Mouse (Mus musculus) left cerebral cortex, adult 11 months (tissue): Measurements from ENCODE around the gene Cdc37.
A peak's percentile ranks its signal among the peaks of the same experiment; 100 is the strongest.
"Not testable (repeated sequence)": the region's sequence is repeated elsewhere in the genome, so short reads cannot be mapped to it uniquely, and the experiment has no call there.

Source experiments
- DNase-seq: peaks from one replicate; pipeline ENCODE4 v3.0.0; 2022; ENCODE audit warnings: low spot score

Gene Cdc37

DNA sequence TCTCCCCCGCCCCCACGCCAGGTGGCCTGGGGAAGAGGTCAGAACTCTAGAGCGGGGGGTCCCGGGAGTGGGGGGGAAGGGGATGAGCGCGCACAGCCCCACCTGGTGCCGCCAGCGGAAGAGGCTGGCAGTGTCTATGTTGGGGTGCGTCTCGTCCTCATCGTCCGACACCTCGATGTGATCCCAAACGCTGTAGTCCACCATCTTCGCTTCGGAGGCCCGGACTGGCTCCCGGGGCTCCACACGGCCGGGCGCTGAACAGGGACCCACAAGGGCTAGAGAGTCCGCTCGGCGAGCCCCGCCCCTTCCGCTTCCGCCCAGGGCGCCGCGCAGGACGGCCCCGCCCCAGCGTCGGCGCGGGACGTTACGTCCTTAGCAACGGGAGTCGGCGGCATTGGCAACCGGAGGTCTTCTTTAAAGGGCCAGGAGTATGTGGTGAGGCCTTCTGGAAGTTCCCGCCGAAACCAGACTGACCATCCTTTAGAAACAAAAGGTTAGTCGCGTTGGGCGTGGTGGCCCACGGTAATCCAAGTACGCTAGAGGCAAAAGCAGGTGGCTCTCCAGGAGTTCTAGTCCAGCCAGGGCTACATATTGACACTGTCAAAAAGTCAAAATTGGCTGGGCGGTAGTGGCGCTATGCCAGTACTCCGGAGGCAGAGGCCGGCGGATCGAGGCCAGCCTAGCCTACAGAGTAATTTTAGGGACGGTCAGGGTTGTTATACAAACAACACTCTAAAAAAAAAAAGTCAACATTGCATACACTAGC, at the start of gene Cdc37:
Gene Cdc37 (minus strand): TSS at position 329 of the 766 bp plus-strand sequence.
- peak; percentile 86 for DNase-seq

DNA sequence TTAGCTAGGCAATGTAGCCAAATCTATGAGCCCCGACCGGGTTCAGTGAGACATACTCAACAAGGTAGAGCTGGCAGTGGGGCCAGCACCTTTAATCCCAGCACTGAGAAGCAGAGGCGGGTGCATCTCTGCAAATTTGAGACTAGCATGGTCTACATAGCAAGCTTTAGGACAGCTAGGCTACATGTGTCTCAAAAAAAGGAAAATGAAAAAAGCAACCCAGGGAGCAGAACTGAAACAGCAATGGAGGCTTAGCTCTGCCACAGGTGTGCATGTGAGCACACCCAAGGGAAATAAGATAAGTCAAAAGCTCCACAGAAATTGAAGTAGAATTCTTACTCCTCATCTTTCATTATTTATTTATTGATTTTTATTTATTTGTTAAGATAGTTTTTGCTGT, 49.2 kb upstream of the Cdc37 start:
- no peak for DNase-seq

DNA sequence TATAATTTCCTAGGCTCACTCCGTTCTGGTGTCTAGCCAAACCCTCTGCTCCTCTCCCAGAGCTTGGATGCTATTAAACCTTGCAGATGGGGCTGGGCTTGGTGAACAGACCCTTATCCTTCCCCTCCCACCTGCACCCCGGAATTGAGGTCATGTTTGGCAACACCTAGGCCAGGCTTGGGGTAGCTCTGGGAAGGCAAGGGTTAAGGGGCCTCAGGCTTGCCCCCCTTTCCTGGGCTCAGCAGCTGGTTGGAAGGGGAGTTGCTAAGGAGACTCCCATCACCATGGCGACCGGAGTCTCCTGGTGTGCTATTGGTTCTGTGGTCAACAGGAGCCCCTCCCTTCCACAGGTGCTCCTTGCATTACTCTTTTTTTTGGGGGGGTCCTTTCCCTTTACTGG, 48.2 kb upstream of the Cdc37 start:
- DNase-seq, result peak; percentile 73

DNA sequence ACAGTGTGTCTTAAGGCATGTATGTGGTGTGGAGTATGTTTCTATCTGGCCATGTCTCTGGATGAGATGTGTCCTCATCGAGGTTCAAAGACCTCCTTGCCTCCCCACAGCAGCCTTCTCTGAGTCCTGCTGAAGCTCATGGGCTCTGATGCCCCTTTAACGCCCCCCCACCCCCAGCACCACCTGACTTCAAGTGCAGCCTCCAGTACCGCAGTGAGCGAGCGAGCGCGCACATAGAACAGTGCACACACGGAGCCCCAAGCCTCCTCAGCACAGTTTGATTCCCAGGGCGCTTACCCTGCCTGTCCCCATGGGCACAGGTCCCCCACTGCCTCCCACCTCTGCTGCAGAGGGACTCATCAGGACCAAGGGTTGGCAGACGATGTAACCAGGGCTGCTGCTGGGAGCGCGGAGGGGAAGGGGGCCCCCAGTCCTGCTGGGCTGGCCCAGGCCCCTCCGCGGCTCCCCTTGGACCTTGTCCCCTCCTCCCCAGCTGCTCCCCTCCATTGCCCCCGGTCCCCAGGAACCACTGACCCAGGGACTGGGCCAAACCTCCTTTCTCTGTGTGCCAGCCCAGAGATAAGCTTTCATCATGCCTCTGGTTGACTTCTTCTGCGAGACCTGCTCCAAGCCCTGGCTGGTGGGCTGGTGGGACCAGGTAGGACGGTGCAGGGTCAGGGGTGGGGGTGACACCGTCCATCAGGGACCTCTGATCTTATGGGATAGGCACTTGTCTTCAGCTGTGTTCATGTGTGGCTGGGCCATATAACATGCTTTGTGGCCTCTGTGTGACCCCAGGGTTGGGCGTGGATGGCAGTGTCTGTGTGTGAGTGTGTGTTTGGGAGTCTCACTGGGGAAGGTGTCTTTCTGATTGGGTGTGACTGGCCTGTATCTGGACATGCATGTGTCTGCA, 47.0 kb upstream of the Cdc37 start:
- DNase-seq, result no peak

DNA sequence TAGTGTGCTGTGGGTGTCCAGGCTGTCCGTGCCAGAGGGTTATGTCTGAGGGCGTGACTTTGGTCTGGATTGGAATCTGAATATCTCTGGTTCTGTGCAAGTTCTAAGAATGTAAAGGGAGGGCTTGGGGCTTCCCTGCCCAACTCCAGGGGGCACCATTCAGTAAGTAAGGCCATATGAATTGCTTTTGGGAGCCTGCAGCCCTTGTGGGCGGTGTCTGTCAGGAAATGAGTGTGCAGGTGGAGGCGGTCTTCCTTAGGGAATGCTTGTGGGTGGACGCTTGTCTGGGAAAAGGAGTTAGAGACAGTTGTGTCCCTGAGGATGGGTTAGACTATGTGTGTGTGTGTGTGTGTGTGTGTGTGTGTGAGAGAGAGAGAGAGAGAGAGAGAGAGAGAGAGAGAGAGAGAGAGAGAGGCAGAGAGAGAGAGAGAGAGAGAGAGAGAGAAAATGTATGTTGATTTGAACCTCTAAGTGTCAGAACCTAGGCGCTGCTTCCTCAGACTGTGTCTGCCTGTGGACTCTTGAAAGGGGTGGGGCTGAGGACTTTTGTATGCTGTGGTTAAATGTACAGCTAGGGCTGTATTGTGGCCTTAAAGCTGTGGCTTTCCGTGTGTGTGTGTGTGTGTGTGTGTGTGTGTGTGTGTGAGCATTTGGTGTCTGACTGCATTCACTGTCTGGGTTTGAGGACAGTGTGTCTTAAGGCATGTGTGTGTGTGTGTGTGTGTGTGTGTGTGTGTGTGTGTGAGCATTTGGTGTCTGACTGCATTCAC, 46.1 kb upstream of the Cdc37 start:
- DNase-seq, result not testable (repeated sequence)

DNA sequence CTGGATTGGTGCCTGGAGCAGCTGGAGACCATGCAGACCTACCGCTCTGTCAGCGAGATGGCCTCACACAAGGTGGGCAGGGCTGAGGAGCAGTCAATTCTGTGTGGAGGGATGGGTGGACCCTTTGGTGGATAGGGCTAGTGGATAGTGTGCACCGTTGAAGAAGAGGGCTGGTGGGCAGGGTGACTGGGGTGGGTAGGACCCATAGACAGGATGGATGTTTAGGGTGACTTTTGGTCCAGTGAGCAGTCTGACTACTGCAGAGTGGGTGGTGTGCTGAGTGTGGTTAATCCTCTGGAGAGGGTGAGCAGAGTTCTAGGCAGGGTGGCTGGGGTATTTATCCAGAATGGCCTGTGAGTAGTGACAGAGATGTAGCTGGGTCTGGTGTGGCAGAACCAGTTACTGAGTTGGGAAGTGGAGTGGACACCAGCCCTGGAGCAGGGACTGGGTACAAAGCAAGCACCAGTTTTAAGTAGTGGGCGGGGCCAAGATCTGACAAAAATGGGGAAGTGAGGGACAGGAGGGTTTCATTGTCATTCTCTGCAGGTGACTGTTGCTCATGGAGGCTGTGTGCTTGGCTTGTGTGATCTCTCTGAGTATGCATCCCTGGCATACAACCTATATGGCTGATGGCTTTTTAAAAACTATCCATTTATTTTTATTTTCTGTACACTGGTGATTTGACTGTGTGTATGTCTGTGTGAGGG, 45.2 kb upstream of the Cdc37 start:
- no peak for DNase-seq

DNA sequence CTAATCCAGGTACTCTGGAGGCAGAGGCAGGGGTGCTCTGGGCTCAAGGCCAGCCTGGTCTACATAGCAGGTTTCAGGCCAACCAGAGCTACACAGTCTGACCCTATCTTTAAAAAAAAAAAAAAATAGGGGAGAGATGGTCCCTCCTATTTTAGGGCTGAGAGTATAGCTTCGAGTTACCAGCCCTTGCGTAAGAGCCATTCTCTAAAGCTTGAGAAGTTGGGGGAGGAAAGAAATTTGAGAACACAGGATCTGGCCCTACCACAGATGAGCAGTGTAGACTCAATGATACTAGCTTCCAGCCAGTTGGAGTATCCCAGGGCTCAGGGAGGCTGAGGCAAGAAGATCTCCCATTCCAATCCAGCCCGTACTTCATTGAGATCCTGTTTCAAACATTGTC, 44.0 kb upstream of the Cdc37 start:
- DNase-seq, result no peak

DNA sequence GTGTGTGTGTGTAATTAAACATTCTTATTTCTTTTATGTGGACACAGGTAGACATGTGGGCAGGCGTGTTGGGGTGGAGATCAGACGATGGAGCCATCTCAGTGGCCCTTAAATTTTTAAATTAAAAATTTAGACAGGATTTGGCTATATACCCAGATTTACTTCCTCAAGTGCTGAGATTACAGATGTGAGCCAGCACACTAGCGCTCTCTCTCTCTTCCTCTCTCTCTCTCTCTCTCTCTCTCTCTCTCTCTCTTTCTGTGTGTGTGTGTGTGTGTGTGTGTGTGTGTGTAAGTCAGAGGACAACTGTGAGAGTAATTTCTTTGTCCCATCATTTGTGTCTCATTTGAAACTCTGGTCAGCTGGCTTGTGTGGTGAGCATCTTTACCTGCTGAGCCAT, 40.9 kb upstream of the Cdc37 start:
- no peak for DNase-seq

DNA sequence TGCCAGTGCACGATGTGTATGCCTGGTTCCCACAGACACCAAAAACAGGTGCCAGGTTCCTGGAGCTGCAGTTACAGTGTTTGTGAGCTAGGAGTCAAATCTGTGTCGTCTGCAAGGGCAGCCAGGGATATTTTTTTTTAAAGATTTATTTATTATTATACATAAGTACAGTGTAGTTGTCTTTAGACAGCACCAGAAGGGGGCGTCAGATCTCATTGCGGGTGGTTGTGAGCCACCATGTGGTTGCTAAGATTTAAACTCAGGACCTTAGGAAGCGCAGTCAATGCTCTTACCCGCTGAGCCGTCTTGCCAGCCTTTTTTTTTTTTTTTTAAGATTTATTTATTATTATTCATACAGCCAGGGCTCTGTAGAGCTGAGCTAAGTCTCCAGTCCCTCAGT, 40.1 kb upstream of the Cdc37 start:
- no peak for DNase-seq

DNA sequence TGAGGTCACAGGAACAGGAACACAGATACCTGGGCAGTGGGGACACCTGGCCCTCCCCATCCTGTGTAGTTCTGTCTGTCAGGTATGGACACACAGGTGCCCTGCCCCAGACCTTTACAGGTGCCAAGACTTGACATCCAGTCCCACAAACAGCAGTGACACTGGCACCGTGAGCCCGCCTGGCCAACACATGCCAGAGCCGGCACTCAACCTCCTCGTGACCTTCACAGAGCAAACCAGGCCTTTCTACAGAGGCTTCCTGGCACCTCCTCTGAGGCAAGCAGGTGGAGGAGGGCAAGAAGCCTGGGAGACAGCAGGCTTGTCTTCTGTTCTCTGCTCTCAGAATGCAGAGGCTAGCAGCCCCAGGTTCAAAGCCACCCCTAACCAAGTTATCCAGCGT, 35.7 kb upstream of the Cdc37 start:
- no peak for DNase-seq

DNA sequence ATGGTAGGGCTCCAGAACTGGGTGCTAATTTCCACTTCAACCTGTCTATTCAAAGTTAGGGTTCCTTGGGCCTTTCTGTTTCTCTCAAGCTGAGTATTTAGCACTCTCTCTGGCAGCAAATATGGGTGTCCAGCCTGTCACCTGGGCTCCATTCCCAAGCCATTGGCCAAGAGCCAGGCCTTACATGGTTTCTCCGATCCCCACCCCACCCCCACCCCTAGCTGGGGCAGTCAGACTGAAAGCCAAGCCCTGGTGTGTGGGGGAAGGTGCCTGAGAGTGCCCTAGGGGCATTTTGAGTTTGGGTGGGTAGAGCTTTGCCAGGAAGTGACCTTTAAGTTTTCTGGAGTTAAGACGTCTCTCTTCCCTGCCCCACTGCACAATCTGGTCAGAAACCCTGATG, 35.0 kb upstream of the Cdc37 start:
- DNase-seq, result no peak

DNA sequence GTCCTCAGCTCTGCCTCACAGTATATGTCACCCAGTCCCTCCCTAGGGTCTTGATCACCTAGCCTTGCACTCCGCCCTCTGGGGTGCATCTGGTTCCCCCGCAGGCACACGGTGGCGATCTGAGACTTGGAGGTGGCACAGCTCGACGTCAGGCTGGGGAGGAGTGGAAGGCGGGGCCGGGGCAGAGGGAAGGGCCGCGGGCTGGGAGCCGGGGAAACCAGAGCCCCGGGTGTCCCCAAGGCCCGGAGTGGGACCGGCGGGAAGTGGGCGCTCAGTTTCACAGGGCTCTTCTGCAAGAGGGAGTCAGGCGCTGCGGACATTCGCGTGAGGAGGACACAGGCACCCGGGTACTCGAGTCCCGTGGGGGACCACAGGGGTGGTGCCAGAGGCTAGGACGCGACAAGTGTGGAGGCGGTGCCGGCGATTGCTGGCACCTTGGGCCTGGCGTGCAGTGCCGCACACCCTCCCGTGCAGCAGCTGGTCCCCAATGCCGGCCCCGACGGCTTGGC, 34.2 kb upstream of the Cdc37 start:
- no peak for DNase-seq

DNA sequence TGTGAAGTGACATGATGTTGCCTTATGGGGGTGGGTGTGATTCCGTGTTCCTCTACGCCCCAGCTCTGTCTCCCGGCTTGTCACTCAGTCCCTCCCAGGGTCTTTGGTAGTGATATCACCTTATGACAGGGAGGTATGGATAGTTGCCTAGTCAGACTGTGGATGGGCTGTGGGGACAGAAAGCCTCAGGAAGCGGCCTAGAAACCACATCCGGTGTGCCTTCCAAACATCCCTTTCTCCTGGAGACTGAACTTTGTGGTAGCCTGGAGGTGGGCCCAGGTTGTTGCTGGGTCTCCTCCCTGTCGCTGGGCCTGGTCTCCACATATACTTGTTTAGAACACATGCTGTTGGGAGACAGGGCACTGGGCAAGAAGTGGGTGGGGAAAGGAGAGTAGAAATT, 33.6 kb upstream of the Cdc37 start:
- no peak for DNase-seq

DNA sequence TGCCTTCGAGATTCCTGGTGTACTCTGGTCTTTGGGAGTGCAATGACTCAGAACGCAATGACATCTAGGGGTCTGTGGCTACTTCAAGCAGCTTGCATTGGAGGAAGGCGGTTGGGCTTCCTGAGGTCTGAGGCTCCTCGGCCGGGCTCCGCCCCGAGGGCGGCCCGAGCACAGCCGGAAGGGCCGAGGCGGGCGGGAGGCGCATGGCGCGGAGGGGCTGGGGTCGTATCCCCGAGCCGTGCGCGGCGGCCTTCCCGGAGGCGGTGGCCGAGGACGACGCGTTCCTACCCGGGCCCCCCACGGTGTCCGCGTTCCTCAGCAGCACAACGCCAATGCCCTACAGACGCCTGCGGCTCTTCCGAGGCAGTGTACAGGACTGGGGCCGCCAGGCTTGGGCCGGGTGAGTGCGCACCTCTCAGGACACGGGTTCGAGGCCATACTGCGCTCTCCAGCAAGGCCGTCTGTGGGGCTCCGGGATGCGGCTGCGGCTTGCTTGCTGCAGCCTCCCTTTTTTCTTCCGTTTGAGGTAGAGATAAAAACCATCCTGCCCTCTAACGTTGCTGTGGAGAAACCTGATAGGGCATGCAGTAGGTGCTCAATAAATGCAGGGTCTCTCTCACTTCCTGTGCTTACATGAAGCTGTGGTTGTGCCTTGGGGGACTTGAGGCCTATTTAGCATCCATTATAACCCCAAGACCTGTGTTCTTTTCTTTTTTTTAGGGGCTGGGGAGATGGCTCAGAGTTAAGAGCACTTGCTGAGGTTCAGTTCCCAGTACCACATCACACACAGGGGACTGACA, 31.8 kb upstream of the Cdc37 start:
- DNase-seq, result no peak

DNA sequence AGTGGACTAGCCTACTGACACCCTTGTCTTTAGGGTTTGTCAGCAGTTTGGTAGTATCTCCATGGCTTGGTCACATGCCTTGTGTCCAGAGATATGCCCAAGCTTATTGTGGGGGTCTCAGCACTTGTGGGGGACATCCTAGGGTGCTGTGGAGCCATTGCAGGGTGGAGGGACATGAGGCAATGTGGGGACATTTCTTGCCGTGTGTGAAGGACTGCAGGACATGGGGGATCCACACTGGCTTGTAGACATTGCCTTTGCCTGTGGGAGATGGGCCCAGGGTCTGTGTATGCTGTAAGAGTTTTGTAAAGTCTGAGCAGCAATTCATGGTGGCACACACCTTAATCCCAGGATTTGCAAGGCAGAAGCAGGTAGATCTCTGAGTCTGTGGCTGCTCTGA, 31.1 kb upstream of the Cdc37 start:
- DNase-seq, result no peak

DNA sequence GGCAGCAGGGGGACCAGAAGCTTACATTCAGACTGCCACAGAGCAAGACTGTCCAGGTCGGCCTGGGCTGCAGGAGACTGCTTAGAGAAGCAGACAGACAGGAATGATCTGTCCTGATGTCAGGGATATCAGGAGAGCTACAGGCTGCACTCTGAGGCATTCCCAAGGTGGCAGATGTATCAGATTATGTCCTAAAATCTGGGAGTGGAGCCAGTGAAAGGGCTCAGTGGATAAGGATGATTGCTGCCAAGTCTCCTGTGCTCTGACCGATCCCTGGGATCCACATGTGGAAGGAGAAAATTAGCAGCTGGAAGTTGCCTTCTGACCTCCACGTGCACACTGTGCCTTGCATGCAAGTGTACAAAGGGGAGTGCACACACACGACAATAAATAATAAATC, 30.6 kb upstream of the Cdc37 start:
- no peak for DNase-seq

DNA sequence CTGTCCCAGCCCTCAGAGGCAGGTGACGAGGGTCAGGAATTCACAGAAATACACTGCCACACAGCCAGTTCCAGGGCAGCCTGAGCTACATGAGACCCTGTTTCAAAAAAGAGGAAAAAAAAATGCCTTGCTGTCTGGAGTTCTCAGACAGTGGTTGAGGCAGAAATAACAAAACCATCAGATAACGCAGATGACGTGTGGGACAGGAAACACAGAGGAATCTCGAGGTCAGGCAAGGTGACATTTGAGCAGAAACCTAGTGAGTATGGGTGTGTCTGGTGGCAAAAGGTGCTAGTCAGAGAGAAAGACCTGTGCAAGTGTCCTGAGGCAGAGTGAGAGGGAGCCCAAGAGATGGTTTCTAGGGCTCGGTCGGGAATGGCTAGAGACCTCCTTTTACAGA, 22.6 kb upstream of the Cdc37 start:
- DNase-seq, result no peak

DNA sequence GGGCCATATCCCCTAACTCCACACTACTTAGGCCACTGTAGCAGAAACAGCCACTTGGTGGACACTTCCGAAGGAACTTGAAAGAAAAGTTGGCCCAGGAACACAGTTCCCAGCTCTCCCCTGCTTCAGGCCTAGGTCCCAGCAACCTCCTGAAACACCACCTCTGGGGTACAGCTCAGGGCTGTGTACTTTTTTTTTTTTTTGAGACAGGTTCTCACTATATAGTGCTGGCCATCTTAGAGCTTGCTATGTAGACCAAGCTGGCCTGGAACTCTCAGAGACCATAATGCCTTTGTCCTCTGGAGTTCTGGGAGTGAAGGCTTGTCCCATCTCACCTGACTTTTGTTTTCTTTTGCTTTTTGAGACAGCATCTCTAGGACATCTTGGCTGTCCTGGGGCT, 19.4 kb upstream of the Cdc37 start:
- no peak for DNase-seq

DNA sequence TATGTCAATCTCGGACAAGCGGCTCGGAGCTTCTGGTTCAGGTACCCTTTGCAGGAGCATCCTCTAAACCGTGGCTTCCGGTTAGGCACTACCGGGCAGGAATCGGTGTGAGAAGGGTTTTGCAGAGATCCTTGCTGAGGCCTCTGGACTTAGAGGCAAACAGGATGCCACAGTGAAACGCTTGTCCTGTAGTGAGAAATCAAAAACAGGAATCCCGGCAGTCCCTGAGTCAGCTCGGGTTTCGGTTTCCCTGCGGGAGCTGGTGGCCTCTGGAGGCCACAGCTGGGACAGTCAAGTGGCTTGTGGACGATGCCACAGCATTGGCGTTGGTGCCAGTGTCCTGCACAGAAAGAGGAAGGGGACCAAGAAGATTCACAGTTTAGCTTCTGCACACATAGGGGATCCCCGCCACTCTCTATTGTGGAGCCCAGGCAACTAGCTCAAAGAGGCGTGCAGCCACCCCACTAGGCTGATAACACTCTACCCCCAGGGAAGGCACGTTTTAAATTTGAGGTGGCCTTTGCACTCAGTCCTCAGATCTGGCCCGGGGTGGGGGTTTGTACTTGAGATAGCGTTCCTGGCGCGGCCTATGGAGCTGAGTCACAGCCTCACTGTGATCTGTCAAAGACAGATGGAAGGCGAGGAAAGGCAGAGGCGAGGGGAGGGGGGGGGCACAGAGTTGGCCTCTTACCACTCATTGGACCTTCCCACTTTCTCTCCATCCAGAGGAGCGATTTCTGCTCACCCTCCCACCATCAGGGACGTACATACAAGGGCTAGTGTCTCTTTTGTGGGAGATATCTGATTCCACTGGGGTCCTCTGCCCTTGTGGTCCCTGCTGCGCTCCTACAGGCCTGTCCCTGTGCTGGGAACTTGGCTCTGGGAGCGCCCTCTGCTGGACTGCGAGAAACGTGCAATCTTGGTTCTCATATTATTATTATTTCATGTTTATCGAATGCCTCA, 18.7 kb upstream of the Cdc37 start:
- DNase-seq, result no peak
